Mouse (Mus musculus): ENCODE data around the gene Fyco1. TPM values are rescaled to one million over a fixed set of nuclear protein-coding genes. Genes with fewer than 3 reads are reported as not detected.
"Not testable (repeated sequence)": the region's sequence is repeated elsewhere in the genome, so short reads cannot be mapped to it uniquely, and the experiment has no call there.

Gene Fyco1
- polyA plus RNA-seq, 1 experiment: 10.3 TPM

GRCm38 (mm10) chr9:123758156-123758555, 93.5 kb downstream of the Fyco1 start:
- Histone ChIP-seq H3K9ac (ENCODE audit: low read depth, poor library complexity, severe bottlenecking) (no peak overlapping the region), H3K27me3 (ENCODE audit: control insufficient read depth, insufficient read depth, low read length, poor library complexity, severe bottlenecking) (no peaks in the 10 kb centered on the region), H3K9me3 (replicated peaks; ENCODE audit: control insufficient read depth, insufficient read depth, low read length, poor library complexity, severe bottlenecking) (no peaks in the 10 kb centered on the region), H3K4me3 (ENCODE audit: low read depth, low read length) (no peak overlapping the region), H3K36me3 (ENCODE audit: control insufficient read depth, insufficient read depth, low read length, poor library complexity, severe bottlenecking) (no peaks in the 10 kb centered on the region), H3K4me1 (ENCODE audit: control insufficient read depth, insufficient read depth, low read length) (no peaks in the 10 kb centered on the region), H3K27ac (ENCODE audit: insufficient read depth, low read length) (no peak overlapping the region)
- TF ChIP-seq CTCF (IDR thresholded peaks at IDR 0.05; ENCODE audit: low read depth, low read length): no peak
- no peak for TF ChIP-seq EP300 (IDR thresholded peaks at IDR 0.05; ENCODE audit: insufficient read depth, low read depth, low read length)
- TF ChIP-seq POLR2A (IDR thresholded peaks at IDR 0.05; ENCODE audit: insufficient read depth, low read length): no peak

- H3K27ac ChIP-seq (ENCODE audit: insufficient read depth, low read length): no peak overlapping the region
- H3K4me1 ChIP-seq (ENCODE audit: control insufficient read depth, insufficient read depth, low read length): no peaks in the 10 kb centered on the region
- TF ChIP-seq EP300 (IDR thresholded peaks at IDR 0.05; ENCODE audit: insufficient read depth, low read depth, low read length) (no peak), CTCF (IDR thresholded peaks at IDR 0.05; ENCODE audit: low read depth, low read length) (no peak), POLR2A (IDR thresholded peaks at IDR 0.05; ENCODE audit: insufficient read depth, low read length) (no peak)
Observed at GRCm38 (mm10) chr9:123757326-123757725, 94.4 kb downstream of the Fyco1 start.

GRCm38 (mm10) chr9:123756752-123757151, 94.9 kb downstream of the Fyco1 start:
- H3K27me3 ChIP-seq (ENCODE audit: control insufficient read depth, insufficient read depth, low read length, poor library complexity, severe bottlenecking): no peaks in the 10 kb centered on the region
- no peak overlapping the region for H3K4me3 ChIP-seq (ENCODE audit: low read depth, low read length)

More at GRCm38 (mm10) chr9:123757326-123757725, 94.4 kb downstream of the Fyco1 start:
- no peak overlapping the region for H3K4me3 ChIP-seq (ENCODE audit: low read depth, low read length)
- H3K9ac ChIP-seq (ENCODE audit: low read depth, poor library complexity, severe bottlenecking): no peak overlapping the region
- no peaks in the 10 kb centered on the region for H3K36me3 ChIP-seq (ENCODE audit: control insufficient read depth, insufficient read depth, low read length, poor library complexity, severe bottlenecking)
- no peaks in the 10 kb centered on the region for H3K9me3 ChIP-seq (replicated peaks; ENCODE audit: control insufficient read depth, insufficient read depth, low read length, poor library complexity, severe bottlenecking)
- H3K27me3 ChIP-seq (ENCODE audit: control insufficient read depth, insufficient read depth, low read length, poor library complexity, severe bottlenecking): no peaks in the 10 kb centered on the region

GRCm38 (mm10) chr9:123754333-123754732, 97.4 kb downstream of the Fyco1 start:
- Histone ChIP-seq H3K9ac (ENCODE audit: low read depth, poor library complexity, severe bottlenecking) (no peak overlapping the region), H3K9me3 (replicated peaks; ENCODE audit: control insufficient read depth, insufficient read depth, low read length, poor library complexity, severe bottlenecking) (peaks cover 4% of the 10 kb centered on the region), H3K27me3 (ENCODE audit: control insufficient read depth, insufficient read depth, low read length, poor library complexity, severe bottlenecking) (no peaks in the 10 kb centered on the region), H3K4me3 (ENCODE audit: low read depth, low read length) (no peak overlapping the region), H3K36me3 (ENCODE audit: control insufficient read depth, insufficient read depth, low read length, poor library complexity, severe bottlenecking) (no peaks in the 10 kb centered on the region), H3K4me1 (ENCODE audit: control insufficient read depth, insufficient read depth, low read length) (no peaks in the 10 kb centered on the region), H3K27ac (ENCODE audit: insufficient read depth, low read length) (no peak overlapping the region)
- TF ChIP-seq CTCF (IDR thresholded peaks at IDR 0.05; ENCODE audit: low read depth, low read length) (no peak), EP300 (IDR thresholded peaks at IDR 0.05; ENCODE audit: insufficient read depth, low read depth, low read length) (no peak), POLR2A (IDR thresholded peaks at IDR 0.05; ENCODE audit: insufficient read depth, low read length) (no peak)

More at GRCm38 (mm10) chr9:123756752-123757151, 94.9 kb downstream of the Fyco1 start:
- Histone ChIP-seq H3K9ac (ENCODE audit: low read depth, poor library complexity, severe bottlenecking) (no peak overlapping the region), H3K27ac (ENCODE audit: insufficient read depth, low read length) (no peak overlapping the region), H3K4me1 (ENCODE audit: control insufficient read depth, insufficient read depth, low read length) (no peaks in the 10 kb centered on the region), H3K36me3 (ENCODE audit: control insufficient read depth, insufficient read depth, low read length, poor library complexity, severe bottlenecking) (no peaks in the 10 kb centered on the region), H3K9me3 (replicated peaks; ENCODE audit: control insufficient read depth, insufficient read depth, low read length, poor library complexity, severe bottlenecking) (no peaks in the 10 kb centered on the region)
- TF ChIP-seq CTCF (IDR thresholded peaks at IDR 0.05; ENCODE audit: low read depth, low read length): no peak
- no peak for TF ChIP-seq EP300 (IDR thresholded peaks at IDR 0.05; ENCODE audit: insufficient read depth, low read depth, low read length)
- TF ChIP-seq POLR2A (IDR thresholded peaks at IDR 0.05; ENCODE audit: insufficient read depth, low read length): no peak

GRCm38 (mm10) chr9:123749687-123750086, 102.0 kb downstream of the Fyco1 start:
- not testable (repeated sequence) for H3K4me3 ChIP-seq (ENCODE audit: low read depth, low read length); H3K36me3 ChIP-seq (ENCODE audit: control insufficient read depth, insufficient read depth, low read length, poor library complexity, severe bottlenecking); H3K9ac ChIP-seq (ENCODE audit: low read depth, poor library complexity, severe bottlenecking); H3K9me3 ChIP-seq (replicated peaks; ENCODE audit: control insufficient read depth, insufficient read depth, low read length, poor library complexity, severe bottlenecking); H3K4me1 ChIP-seq (ENCODE audit: control insufficient read depth, insufficient read depth, low read length); H3K27me3 ChIP-seq (ENCODE audit: control insufficient read depth, insufficient read depth, low read length, poor library complexity, severe bottlenecking); H3K27ac ChIP-seq (ENCODE audit: insufficient read depth, low read length)

- Histone ChIP-seq H3K4me3 (ENCODE audit: low read depth, low read length) (no peak overlapping the region), H3K4me1 (ENCODE audit: control insufficient read depth, insufficient read depth, low read length) (no peaks in the 10 kb centered on the region), H3K9me3 (replicated peaks; ENCODE audit: control insufficient read depth, insufficient read depth, low read length, poor library complexity, severe bottlenecking) (no peaks in the 10 kb centered on the region), H3K27me3 (ENCODE audit: control insufficient read depth, insufficient read depth, low read length, poor library complexity, severe bottlenecking) (no peaks in the 10 kb centered on the region), H3K27ac (ENCODE audit: insufficient read depth, low read length) (no peak overlapping the region), H3K36me3 (ENCODE audit: control insufficient read depth, insufficient read depth, low read length, poor library complexity, severe bottlenecking) (no peaks in the 10 kb centered on the region), H3K9ac (ENCODE audit: low read depth, poor library complexity, severe bottlenecking) (no peak overlapping the region)
- TF ChIP-seq CTCF (IDR thresholded peaks at IDR 0.05; ENCODE audit: low read depth, low read length) (no peak), POLR2A (IDR thresholded peaks at IDR 0.05; ENCODE audit: insufficient read depth, low read length) (no peak), EP300 (IDR thresholded peaks at IDR 0.05; ENCODE audit: insufficient read depth, low read depth, low read length) (no peak)
Observed at GRCm38 (mm10) chr9:123740799-123741198, 110.9 kb downstream of the Fyco1 start.

Other genes starting within 250 kb of the Fyco1 start
- gene Slc6a20b, start 219.3 kb downstream of the Fyco1 start, polyA plus RNA-seq (2011; ENCODE audit: insufficient read depth, insufficient read length, low read depth, missing spikeins): 1.4 TPM in 2 replicates
- not detected in 2 replicates for gene Ccr9, start 173.5 kb downstream of the Fyco1 start, polyA plus RNA-seq (2011; ENCODE audit: insufficient read depth, insufficient read length, low read depth, missing spikeins)
- not detected in 2 replicates for gene Slc6a20a, start 173.0 kb downstream of the Fyco1 start, polyA plus RNA-seq (2011; ENCODE audit: insufficient read depth, insufficient read length, low read depth, missing spikeins)
- 26.9 and 30.3 TPM in 2 replicates for gene Lztfl1, start 134.2 kb downstream of the Fyco1 start, polyA plus RNA-seq (2011; ENCODE audit: insufficient read depth, insufficient read length, low read depth, missing spikeins)
- gene Cxcr6, start 45.4 kb downstream of the Fyco1 start, polyA plus RNA-seq (2011; ENCODE audit: insufficient read depth, insufficient read length, low read depth, missing spikeins): not detected in 2 replicates
- not detected in 2 replicates for gene Xcr1, start 10.1 kb upstream of the Fyco1 start, polyA plus RNA-seq (2011; ENCODE audit: insufficient read depth, insufficient read length, low read depth, missing spikeins)
- gene Ccr1, start 116.8 kb upstream of the Fyco1 start, polyA plus RNA-seq (2011; ENCODE audit: insufficient read depth, insufficient read length, low read depth, missing spikeins): not detected in 2 replicates
- gene Ccr1l1, start 126.5 kb upstream of the Fyco1 start, polyA plus RNA-seq (2011; ENCODE audit: insufficient read depth, insufficient read length, low read depth, missing spikeins): not detected in 2 replicates
- gene Ccr3, start 170.1 kb upstream of the Fyco1 start, polyA plus RNA-seq (2011; ENCODE audit: insufficient read depth, insufficient read length, low read depth, missing spikeins): not detected in 2 replicates

Measured in ES-Bruce4 (cell line).